Mouse (Mus musculus): Measurements from ENCODE around the gene Trip11. TPM values are rescaled to one million over a fixed set of nuclear protein-coding genes. Genes with fewer than 3 reads are reported as not detected.

Trip11 gene
- total RNA-seq, 2 experiments from 2014 or later: 11.3 to 12.8 TPM

- ATAC-seq (replicated peaks; ENCODE audit: low FRiP score, poor library complexity, severe bottlenecking): no peak
Observed at GRCm38 (mm10) chr12:101832179-101833114, 80.6 kb downstream of the Trip11 start.

- no peak for ATAC-seq (replicated peaks; ENCODE audit: low FRiP score, poor library complexity, severe bottlenecking)
Observed at GRCm38 (mm10) chr12:101831221-101831620, 81.8 kb downstream of the Trip11 start.

- ATAC-seq (replicated peaks; ENCODE audit: low FRiP score, poor library complexity, severe bottlenecking): no peak
Observed at GRCm38 (mm10) chr12:101823161-101823560, 89.9 kb downstream of the Trip11 start.

- no peak for ATAC-seq (replicated peaks; ENCODE audit: low FRiP score, poor library complexity, severe bottlenecking)
Observed at GRCm38 (mm10) chr12:101821596-101821995, 91.5 kb downstream of the Trip11 start.

GRCm38 (mm10) chr12:101819570-101819969 is 93.5 kb downstream of the Trip11 start:
- ATAC-seq (replicated peaks; ENCODE audit: low FRiP score, poor library complexity, severe bottlenecking): no peak

GRCm38 (mm10) chr12:101818608-101819370 is 94.3 kb downstream of the Trip11 start, which contains the start of gene Fbln5:
Gene Fbln5 (minus strand): TSS chr12:101819055.
- ATAC-seq (replicated peaks; ENCODE audit: low FRiP score, poor library complexity, severe bottlenecking): no peak

GRCm38 (mm10) chr12:101818246-101818607 is 94.8 kb downstream of the Trip11 start:
- ATAC-seq (replicated peaks; ENCODE audit: low FRiP score, poor library complexity, severe bottlenecking): no peak

- no peak for ATAC-seq (replicated peaks; ENCODE audit: low FRiP score, poor library complexity, severe bottlenecking)
Observed at GRCm38 (mm10) chr12:101816810-101817209, 96.3 kb downstream of the Trip11 start.

- ATAC-seq (replicated peaks; ENCODE audit: low FRiP score, poor library complexity, severe bottlenecking): no peak
Observed at GRCm38 (mm10) chr12:101815796-101816195, 97.3 kb downstream of the Trip11 start.

- ATAC-seq (replicated peaks; ENCODE audit: low FRiP score, poor library complexity, severe bottlenecking): no peak
Observed at GRCm38 (mm10) chr12:101814423-101814822, 98.6 kb downstream of the Trip11 start.

- ATAC-seq (replicated peaks; ENCODE audit: low FRiP score, poor library complexity, severe bottlenecking): 0 out of 2 replicates have a peak, but pooled peaks have one; percentile 48
Observed at GRCm38 (mm10) chr12:101811181-101811580, 101.9 kb downstream of the Trip11 start.

GRCm38 (mm10) chr12:101810515-101810914 is 102.6 kb downstream of the Trip11 start:
- ATAC-seq (replicated peaks; ENCODE audit: low FRiP score, poor library complexity, severe bottlenecking): no peak

- ATAC-seq (replicated peaks; ENCODE audit: low FRiP score, poor library complexity, severe bottlenecking): no peak
Observed at GRCm38 (mm10) chr12:101807400-101807799, 105.7 kb downstream of the Trip11 start.

GRCm38 (mm10) chr12:101802445-101802844 is 110.6 kb downstream of the Trip11 start:
- no peak for ATAC-seq (replicated peaks; ENCODE audit: low FRiP score, poor library complexity, severe bottlenecking)

- no peak for ATAC-seq (replicated peaks; ENCODE audit: low FRiP score, poor library complexity, severe bottlenecking)
Observed at GRCm38 (mm10) chr12:101801744-101802143, 111.3 kb downstream of the Trip11 start.

GRCm38 (mm10) chr12:101801051-101801450 is 112.0 kb downstream of the Trip11 start:
- no peak for ATAC-seq (replicated peaks; ENCODE audit: low FRiP score, poor library complexity, severe bottlenecking)

GRCm38 (mm10) chr12:101798189-101798922 is 114.7 kb downstream of the Trip11 start:
- ATAC-seq (replicated peaks; ENCODE audit: low FRiP score, poor library complexity, severe bottlenecking): no peak

GRCm38 (mm10) chr12:101794458-101794857 is 118.6 kb downstream of the Trip11 start:
- ATAC-seq (replicated peaks; ENCODE audit: low FRiP score, poor library complexity, severe bottlenecking): no peak

- no peak for ATAC-seq (replicated peaks; ENCODE audit: low FRiP score, poor library complexity, severe bottlenecking)
Observed at GRCm38 (mm10) chr12:101793221-101793621, 119.8 kb downstream of the Trip11 start.

GRCm38 (mm10) chr12:101792684-101793083 is 120.4 kb downstream of the Trip11 start:
- ATAC-seq (replicated peaks; ENCODE audit: low FRiP score, poor library complexity, severe bottlenecking): 0 out of 2 replicates have a peak, but pooled peaks have one; percentile 20

Measured in erythroblast, adult 5-6 weeks (primary cell).